Mouse (Mus musculus) ovary, adult 10 weeks (tissue): ENCODE measurements around the gene C030005K15Rik. TPM values are rescaled to one million over a fixed set of nuclear protein-coding genes. Genes with fewer than 3 reads are reported as not detected.

Experiments
- polyA plus RNA-seq: library from polyadenylated mRNA; stranded (reverse); fragments of 350-450 nt; fragmentation: Illumina TruSeq; extraction: RNeasy Lipid Tissue Mini Kit (QIAGEN cat#74804); gene quantifications from one replicate; pipeline ENCODE4 v1.2.3, GENCODE M21; 2014

C030005K15Rik gene
- not detected for polyA plus RNA-seq

GRCm38 (mm10) chr10:97726655-97727054 is at the start of gene C030005K15Rik:
Gene C030005K15Rik, minus strand, starts transcription at chr10:97726755.

GRCm38 (mm10) chr10:97692913-97693312 is 33.6 kb downstream of the C030005K15Rik start, which contains the start of gene Ccer1:
Gene Ccer1, plus strand, starts transcription at chr10:97693059.

Other genes starting within 250 kb of the C030005K15Rik start
- gene Dcn, start 247.1 kb downstream of the C030005K15Rik start, polyA plus RNA-seq, result 2,276 TPM
- gene Lum, start 161.6 kb downstream of the C030005K15Rik start, polyA plus RNA-seq, result 749 TPM
- gene Kera, start 119.9 kb downstream of the C030005K15Rik start, polyA plus RNA-seq, result 0.26 TPM
- gene Epyc, start 82.7 kb downstream of the C030005K15Rik start, polyA plus RNA-seq, result 0.26 TPM
- gene Ccer1, start 33.7 kb downstream of the C030005K15Rik start, polyA plus RNA-seq, result not detected